Mouse (Mus musculus) C2C12 (cell line): ENCODE results near the gene Slc39a9.

Source experiments
- CEBPB ChIP-seq: IDR thresholded peaks from one replicate; pipeline ENCODE4 v1.6.1; 2011; ENCODE audit warnings: low read depth, mild to moderate bottlenecking, control low read depth, moderate library complexity
- CTCF ChIP-seq: IDR thresholded peaks from one replicate; pipeline ENCODE4 v1.5.1; 2011; ENCODE audit not compliant: control insufficient read depth, insufficient read depth, insufficient read length
- MAX ChIP-seq: IDR thresholded peaks from one replicate; pipeline ENCODE4 v1.6.1; 2011; ENCODE audit warnings: mild to moderate bottlenecking, control low read depth
- MYOD1 ChIP-seq: IDR thresholded peaks from one replicate; pipeline ENCODE4 v1.6.1; 2011; ENCODE audit warnings: low read depth; ENCODE audit not compliant: control insufficient read depth, insufficient read length
- MYOG ChIP-seq: IDR thresholded peaks from one replicate; pipeline ENCODE4 v1.6.1; 2011; ENCODE audit not compliant: control insufficient read depth, insufficient read length; ENCODE audit errors: extremely low read depth
- USF1 ChIP-seq: IDR thresholded peaks from one replicate; pipeline ENCODE4 v1.6.1; 2011; ENCODE audit warnings: low read depth, mild to moderate bottlenecking, control low read depth, moderate library complexity

DNA sequence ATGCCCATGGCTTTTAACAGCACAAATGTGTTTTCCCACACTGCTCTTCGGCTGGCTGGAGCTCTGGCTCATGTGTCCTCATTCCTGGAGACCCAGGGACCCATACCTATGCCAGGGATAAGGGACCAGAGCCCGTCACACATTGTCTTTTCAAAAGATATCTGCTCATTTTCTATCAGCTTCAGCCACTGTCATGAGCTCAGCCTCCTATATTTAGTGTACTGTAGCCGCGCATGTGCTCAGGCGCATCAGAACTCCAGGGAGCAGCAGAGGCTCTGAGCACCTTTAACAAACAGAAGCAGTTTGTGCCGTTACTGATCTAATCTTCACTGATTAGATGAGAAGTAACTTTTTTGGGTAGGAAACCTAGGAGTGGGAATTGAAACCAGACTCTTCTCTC, 72.2 kb downstream of the Slc39a9 start:
- TF ChIP-seq CTCF, result no peak
- no peak for TF ChIP-seq MAX
- TF ChIP-seq USF1, result no peak
- TF ChIP-seq MYOG, result no peak
- TF ChIP-seq MYOD1, result no peak
- no peak for TF ChIP-seq CEBPB
